Mouse (Mus musculus): ENCODE results near the gene Dixdc1.
"Not testable (repeated sequence)": the region's sequence is repeated elsewhere in the genome, so short reads cannot be mapped to it uniquely, and the experiment has no call there.

Gene Dixdc1

GRCm38 (mm10) chr9:50646826-50647370, 92.4 kb downstream of the Dixdc1 start:
- DNase-seq (ENCODE audit: low read depth): no peak

- DNase-seq (ENCODE audit: low read depth): no peak
These were observed 105.0 kb downstream of the Dixdc1 start for GRCm38 (mm10) chr9:50634270-50634669.

- DNase-seq (ENCODE audit: low read depth): peak; percentile 56
These were observed 106.3 kb downstream of the Dixdc1 start for GRCm38 (mm10) chr9:50633059-50633458.

GRCm38 (mm10) chr9:50632016-50632688, 107.2 kb downstream of the Dixdc1 start:
- peak; percentile 32 for DNase-seq (ENCODE audit: low read depth)

- not testable (repeated sequence) for DNase-seq (ENCODE audit: low read depth)
These were observed 108.4 kb downstream of the Dixdc1 start for GRCm38 (mm10) chr9:50630903-50631302.

GRCm38 (mm10) chr9:50617794-50618330, 121.5 kb downstream of the Dixdc1 start:
- DNase-seq (ENCODE audit: low read depth): no peak

- peak; percentile 95 for DNase-seq (ENCODE audit: low read depth)
These were observed 122.3 kb downstream of the Dixdc1 start, which contains the start of the genes Pih1d2 and Nkapd1 for GRCm38 (mm10) chr9:50616766-50617603. TSS of gene Pih1d2 (plus strand) at chr9:50617321. TSS of gene Nkapd1 (minus strand) at chr9:50617464.

GRCm38 (mm10) chr9:50616161-50616560, 123.2 kb downstream of the Dixdc1 start:
- no peak for DNase-seq (ENCODE audit: low read depth)
